Mouse (Mus musculus) midbrain, postnatal 0 days (tissue): ENCODE results near the gene Zrsr1. TPM values are rescaled to one million over a fixed set of nuclear protein-coding genes. Genes with fewer than 3 reads are reported as not detected.
A peak's percentile ranks its signal among the peaks of the same experiment; 100 is the strongest.

Experiments
- ATAC-seq: fragments of 200-750 bp; cut with Nextera tagmentation; 2 replicates; pipeline ENCODE4 v1.8.0; 2017; ENCODE audit warnings: moderate number of reproducible peaks, mild to moderate bottlenecking, moderate TSS enrichment, moderate library complexity; ENCODE audit not compliant: low FRiP score
- DNase-seq: peaks from one replicate; pipeline ENCODE4 v3.0.0-alpha.2; 2015; ENCODE audit warnings: low spot score
- H3K27ac ChIP-seq: fragments of 300-500 bp; sonication (generic); 2 replicates; pipeline ENCODE4 v1.5.1; 2014; ENCODE audit warnings: low read depth, mild to moderate bottlenecking, low read length, mixed read lengths
- H3K27me3 ChIP-seq: fragments of 300-500 bp; sonication (generic); 2 replicates; pipeline ENCODE4 v1.6.1; 2014; ENCODE audit warnings: low read length, control low read depth, mixed read lengths; ENCODE audit not compliant: insufficient read depth
- H3K36me3 ChIP-seq: fragments of 300-500 bp; sonication (generic); 2 replicates; pipeline ENCODE4 v1.6.1; 2014; ENCODE audit warnings: low read length, control low read depth, mixed read lengths; ENCODE audit not compliant: insufficient read depth
- H3K4me1 ChIP-seq: fragments of 300-500 bp; sonication (generic); 2 replicates; pipeline ENCODE4 v1.6.1; 2014; ENCODE audit warnings: mild to moderate bottlenecking, control low read depth, antibody characterized with exemption, low read length, mixed read lengths; ENCODE audit not compliant: insufficient read depth
- H3K4me2 ChIP-seq: fragments of 300-500 bp; sonication (generic); 2 replicates; pipeline ENCODE4 v1.6.1; 2014; ENCODE audit warnings: low read depth, mild to moderate bottlenecking, low read length, mixed read lengths; ENCODE audit not compliant: poor library complexity, severe bottlenecking
- H3K4me3 ChIP-seq: fragments of 300-500 bp; sonication (generic); 2 replicates; pipeline ENCODE4 v1.5.1; 2014; ENCODE audit warnings: low read depth, mild to moderate bottlenecking, low read length, moderate library complexity
- H3K9ac ChIP-seq: fragments of 300-500 bp; sonication (generic); replicated peaks from 2 replicates; pipeline ENCODE4 v1.6.1; 2014; ENCODE audit warnings: mild to moderate bottlenecking, low read length, moderate library complexity, mixed read lengths; ENCODE audit not compliant: poor library complexity, severe bottlenecking
- H3K9me3 ChIP-seq: fragments of 300-500 bp; sonication (generic); 2 replicates; pipeline ENCODE4 v1.6.1; 2016; ENCODE audit warnings: low read length, control low read depth
- CTCF ChIP-seq: IDR thresholded peaks from 2 replicates; pipeline ENCODE4 v1.5.1; 2016; ENCODE audit warnings: antibody characterized with exemption, mild to moderate bottlenecking
- WGBS: fragments of 180-500 bp; shearing (Covaris S2); extraction: QIAGEN DNeasy Blood & Tissue Kit; methylation state at CpG from one replicate; pipeline ENCODE4 v1.1.7; 2014; 5-methylcytosine and 5-hydroxymethylcytosine counted together
- polyA plus RNA-seq: library from polyadenylated mRNA; unstranded; fragments of >200 nt; fragmentation: Nextera tagmentation; extraction: Ambion mirVana; gene quantifications from 2 replicates; pipeline ENCODE4 v1.2.1, GENCODE M21; 2015
- total RNA-seq: library from RNA; depleted of rRNA; stranded (reverse); fragments of >200 nt; gene quantifications from 2 replicates; pipeline ENCODE4 v1.2.3, GENCODE M21; 2014

The Zrsr1 gene
- total and polyA plus RNA-seq, 2 experiments from 2014 or later, result 8.4 to 23.6 TPM

DNA sequence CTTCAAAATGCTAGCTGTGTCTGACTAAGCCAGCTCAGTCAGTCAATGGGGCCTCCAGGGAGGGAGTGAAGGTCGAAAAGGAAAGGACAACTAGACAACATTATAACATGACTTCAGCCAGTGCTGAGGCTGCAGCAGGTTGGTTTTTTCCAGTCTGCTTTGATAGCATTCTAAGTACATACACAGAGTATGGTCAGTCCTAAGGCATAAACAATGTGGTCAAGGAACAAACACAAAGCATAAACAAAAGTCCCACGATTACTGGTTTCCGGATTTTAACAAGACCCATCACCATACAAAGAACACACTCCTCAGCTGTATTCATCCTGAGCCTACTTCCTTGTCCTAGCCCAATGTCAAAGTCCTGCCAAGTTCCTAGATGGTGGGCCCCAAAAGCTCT, 13.7 kb downstream of the Zrsr1 start:
- ATAC-seq (no peak), DNase-seq (no peak)
- H3K27me3 ChIP-seq, result no peaks in the 10 kb centered on the region
- no peak overlapping the region for H3K9ac ChIP-seq
- no peak overlapping the region for H3K27ac ChIP-seq
- no peak overlapping the region for H3K4me3 ChIP-seq
- peaks cover 2% of the 10 kb centered on the region; the same call in 1 of the 2 replicates for H3K4me1 ChIP-seq
- H3K9me3 ChIP-seq, result no peaks in the 10 kb centered on the region
- TF ChIP-seq CTCF, result no peak
- no peaks in the 10 kb centered on the region for H3K36me3 ChIP-seq
- H3K4me2 ChIP-seq, result no peak overlapping the region
- WGBS, result 87% methylated on average over 3 of the region's 3 CpGs

DNA sequence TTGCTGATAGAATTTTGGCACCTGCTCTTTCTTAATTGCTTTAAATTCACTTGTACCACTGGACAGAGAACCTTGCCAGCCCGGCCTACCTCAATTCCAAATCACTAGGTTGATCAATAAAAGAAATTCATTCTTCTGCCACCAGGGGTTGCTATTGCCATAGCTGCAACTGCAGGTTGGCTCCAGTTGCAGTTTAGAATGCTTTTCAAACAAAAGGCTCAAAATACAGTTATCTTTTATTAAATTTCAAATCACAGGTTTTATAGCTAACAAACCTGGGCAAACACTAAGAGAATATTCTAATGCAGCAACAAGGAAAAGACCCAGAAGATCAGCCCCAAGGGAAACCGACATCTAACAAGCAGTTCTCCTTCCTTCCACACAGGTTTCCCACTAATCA, 15.6 kb downstream of the Zrsr1 start:
- no peaks in the 10 kb centered on the region for H3K9me3 ChIP-seq
- no peak overlapping the region for H3K4me2 ChIP-seq
- ATAC-seq, result no peak
- no peak overlapping the region for H3K4me3 ChIP-seq
- WGBS, result 44% methylated on average over 2 of the region's 2 CpGs
- no peaks in the 10 kb centered on the region for H3K36me3 ChIP-seq
- H3K4me1 ChIP-seq, result peaks cover 9% of the 10 kb centered on the region; the same call in 1 of the 2 replicates
- peak; percentile 89 for TF ChIP-seq CTCF
- DNase-seq, result peak; percentile 83
- no peak overlapping the region for H3K27ac ChIP-seq
- H3K9ac ChIP-seq, result no peak overlapping the region
- H3K27me3 ChIP-seq, result no peaks in the 10 kb centered on the region

DNA sequence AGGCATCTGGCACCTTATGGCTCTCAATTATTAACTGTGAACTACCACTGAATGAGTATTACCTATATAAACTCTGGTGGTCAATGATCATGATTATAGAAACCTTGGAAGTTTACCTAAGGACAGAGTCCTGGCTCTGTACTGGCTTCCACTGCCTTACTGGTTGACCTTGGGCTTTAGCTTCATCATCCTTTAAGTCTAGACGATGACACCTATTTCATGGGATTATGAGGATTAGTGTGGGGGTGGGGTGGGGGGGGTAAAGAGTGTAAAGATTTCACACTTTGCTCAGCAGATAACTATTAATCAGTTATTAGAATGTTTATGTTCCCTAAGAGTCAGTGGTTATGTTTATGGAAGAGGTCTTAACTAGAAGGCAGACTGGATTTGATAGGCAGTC, 18.0 kb downstream of the Zrsr1 start:
- Histone ChIP-seq H3K4me1 (peaks cover 10% of the 10 kb centered on the region; the same call in 1 of the 2 replicates), H3K4me2 (peak overlapping the region; percentile 80), H3K4me3 (peak overlapping the region; percentile 86), H3K27ac (peak overlapping the region; percentile 90), H3K27me3 (no peaks in the 10 kb centered on the region), H3K9ac (peak overlapping the region; percentile 92), H3K36me3 (peaks cover 10% of the 10 kb centered on the region), H3K9me3 (no peaks in the 10 kb centered on the region)
- 13% methylated on average over 1 of the region's 1 CpGs for WGBS
- DNase-seq (no peak), ATAC-seq (peak; percentile 10; the same call in 1 of the 2 replicates)
- no peak for TF ChIP-seq CTCF

DNA sequence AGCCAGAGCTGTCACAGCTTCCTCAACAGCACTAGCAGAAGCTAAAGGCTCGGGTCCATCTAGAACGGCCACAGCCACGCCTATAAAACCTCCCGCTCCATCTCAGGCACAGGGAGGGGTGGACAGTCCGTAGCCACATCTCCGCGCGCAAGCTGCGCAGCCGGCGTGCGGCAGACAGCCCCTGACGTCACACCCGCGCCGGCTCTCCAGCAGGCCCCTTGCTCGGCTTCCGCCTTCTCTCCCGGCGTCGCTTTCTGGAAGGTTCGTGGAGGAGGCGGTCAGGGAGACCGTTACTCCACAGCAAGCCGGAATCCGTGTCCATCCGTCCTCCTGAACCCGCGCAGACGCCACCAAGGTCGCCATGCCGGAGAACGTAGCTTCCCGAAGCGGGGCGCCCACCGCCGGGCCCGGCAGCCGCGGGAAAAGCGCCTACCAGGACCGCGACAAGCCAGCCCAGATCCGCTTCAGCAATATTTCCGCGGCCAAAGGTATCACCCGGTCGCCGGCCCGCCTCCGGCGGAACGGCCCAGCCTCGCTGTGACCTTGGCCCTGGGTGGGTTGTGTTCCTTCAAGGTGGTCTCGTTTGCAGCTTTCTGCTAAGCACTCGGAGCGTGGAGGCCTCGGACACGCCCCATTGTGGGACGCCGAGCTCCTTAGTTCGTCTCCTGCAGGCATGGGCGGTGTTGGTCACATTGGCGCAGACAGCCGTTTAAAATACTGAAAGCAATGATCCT, 18.8 kb downstream of the Zrsr1 start, which contains the start of gene Cct4:
TSS of gene Cct4 (plus strand) at position 127 of the 734 bp plus-strand sequence.
- Histone ChIP-seq H3K9me3 (no peaks in the 10 kb centered on the region), H3K4me1 (peaks cover 10% of the 10 kb centered on the region; the same call in 1 of the 2 replicates), H3K36me3 (peaks cover 14% of the 10 kb centered on the region), H3K4me2 (peak within 1 kb of the TSS; percentile 80), H3K27me3 (no peaks in the 10 kb centered on the region), H3K4me3 (peak within 1 kb of the TSS; percentile 86), H3K27ac (peak within 1 kb of the TSS; percentile 90), H3K9ac (peak within 1 kb of the TSS; percentile 92)
- peak; percentile 96 for DNase-seq
- ATAC-seq, result peak; percentile 98
- under 1% methylated on average over 64 of the region's 66 CpGs for WGBS
- TF ChIP-seq CTCF, result no peak

DNA sequence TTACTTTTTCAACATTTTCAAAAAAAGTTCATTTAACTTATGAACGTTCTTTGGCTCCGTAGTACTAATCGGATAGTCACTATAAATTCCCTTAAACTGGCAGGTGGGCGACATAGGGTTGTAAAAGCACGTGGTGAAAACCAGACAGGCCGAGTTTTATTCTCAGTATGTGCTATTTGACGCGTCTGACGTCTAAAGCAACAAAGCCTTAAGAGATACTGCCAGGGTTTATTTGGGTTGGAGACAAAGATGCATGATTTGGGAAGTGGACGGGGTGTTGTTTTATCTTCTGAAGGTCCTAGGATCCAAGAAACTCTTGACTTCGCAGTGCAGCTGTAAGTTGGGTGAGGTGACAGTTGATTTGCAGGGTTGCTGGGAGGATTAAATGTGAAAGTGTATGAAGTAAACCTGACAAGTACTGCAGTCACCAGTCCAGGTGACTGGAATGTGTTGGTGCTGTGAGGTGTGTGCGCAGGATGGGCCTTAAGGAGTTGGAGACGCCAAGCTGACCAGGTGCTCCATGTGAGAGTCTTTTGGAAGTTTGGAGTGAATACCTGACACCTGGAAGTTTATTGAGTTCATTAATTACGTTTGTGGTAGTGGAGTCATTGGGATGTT, 19.5 kb downstream of the Zrsr1 start:
- Histone ChIP-seq H3K9me3 (no peaks in the 10 kb centered on the region), H3K4me1 (peaks cover 10% of the 10 kb centered on the region; the same call in 1 of the 2 replicates), H3K27me3 (no peaks in the 10 kb centered on the region), H3K36me3 (peaks cover 19% of the 10 kb centered on the region), H3K9ac (peak overlapping the region; percentile 92), H3K4me3 (peak overlapping the region; percentile 86), H3K27ac (peak overlapping the region; percentile 90; the same call in 1 of the 2 replicates), H3K4me2 (peak overlapping the region; percentile 80)
- DNase-seq (no peak), ATAC-seq (no peak)
- WGBS, result 12% methylated on average over 14 of the region's 14 CpGs
- TF ChIP-seq CTCF, result no peak

DNA sequence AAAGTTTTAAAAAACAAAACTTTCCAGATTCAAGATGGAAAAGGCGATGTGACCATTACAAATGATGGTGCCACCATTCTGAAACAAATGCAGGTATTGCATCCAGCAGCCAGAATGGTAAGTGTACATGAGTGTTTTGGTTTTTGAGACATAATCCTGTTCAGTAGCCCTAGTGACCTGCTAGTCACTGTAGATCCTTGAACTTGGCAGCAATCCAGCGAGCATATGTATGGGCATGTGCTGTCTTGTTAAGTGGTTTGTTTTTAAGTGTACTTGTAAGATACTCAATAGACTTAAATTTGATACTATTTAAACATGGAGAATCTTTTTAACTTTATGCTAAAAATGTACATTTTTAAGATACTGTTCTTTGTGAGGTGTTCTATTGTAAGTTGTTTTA, 22.5 kb downstream of the Zrsr1 start:
- Histone ChIP-seq H3K4me3 (no peak overlapping the region), H3K9ac (no peak overlapping the region), H3K9me3 (no peaks in the 10 kb centered on the region), H3K4me1 (peaks cover 10% of the 10 kb centered on the region; the same call in 1 of the 2 replicates), H3K36me3 (peaks cover 40% of the 10 kb centered on the region), H3K27ac (no peak overlapping the region), H3K27me3 (no peaks in the 10 kb centered on the region), H3K4me2 (no peak overlapping the region)
- DNase-seq, result no peak
- no peak for ATAC-seq
- TF ChIP-seq CTCF, result no peak
- WGBS, result 91% methylated on average over 2 of the region's 2 CpGs
